Mouse (Mus musculus) liver, embryonic 13.5 days (tissue): ENCODE data around the gene Prdx6. TPM values are rescaled to one million over a fixed set of nuclear protein-coding genes. Genes with fewer than 3 reads are reported as not detected.
"Not testable (repeated sequence)": the region's sequence is repeated elsewhere in the genome, so short reads cannot be mapped to it uniquely, and the experiment has no call there.

Experiments
- ATAC-seq: fragments of 200-750 bp; cut with Nextera tagmentation; 2 replicates; pipeline ENCODE4 v1.8.0; 2017; ENCODE audit warnings: low read depth, mild to moderate bottlenecking, moderate number of reproducible peaks, moderate library complexity
- DNase-seq: peaks from one replicate; pipeline ENCODE4 v3.0.0; 2022
- H3K27ac ChIP-seq: fragments of 300-500 bp; sonication (generic); 2 replicates; pipeline ENCODE4 v1.5.1; 2015; ENCODE audit warnings: moderate library complexity, mild to moderate bottlenecking, inconsistent platforms
- H3K27me3 ChIP-seq: fragments of 300-500 bp; sonication (generic); 2 replicates; pipeline ENCODE4 v1.6.1; 2015; ENCODE audit warnings: mild to moderate bottlenecking, inconsistent platforms
- H3K36me3 ChIP-seq: fragments of 300-500 bp; sonication (generic); 2 replicates; pipeline ENCODE4 v1.6.1; 2015; ENCODE audit warnings: mild to moderate bottlenecking, inconsistent platforms
- H3K4me1 ChIP-seq: fragments of 300-500 bp; sonication (generic); replicated peaks from 2 replicates; pipeline ENCODE4 v1.6.1; 2015; ENCODE audit warnings: inconsistent platforms
- H3K4me2 ChIP-seq: fragments of 300-500 bp; sonication (generic); 2 replicates; pipeline ENCODE4 v1.6.1; 2015; ENCODE audit warnings: inconsistent platforms, mild to moderate bottlenecking, moderate library complexity
- H3K4me3 ChIP-seq: fragments of 300-500 bp; sonication (generic); replicated peaks from 2 replicates; pipeline ENCODE4 v1.5.1; 2015; ENCODE audit warnings: mild to moderate bottlenecking, inconsistent platforms
- H3K9ac ChIP-seq: fragments of 300-500 bp; sonication (generic); 2 replicates; pipeline ENCODE4 v1.6.1; 2015; ENCODE audit warnings: mild to moderate bottlenecking, inconsistent platforms
- H3K9me3 ChIP-seq: fragments of 300-500 bp; sonication (generic); replicated peaks from 2 replicates; pipeline ENCODE4 v1.6.1; 2016; ENCODE audit warnings: inconsistent platforms
- WGBS: fragments of 180-500 bp; shearing (Covaris S2); methylation state at CpG from one replicate; pipeline ENCODE4 v1.1.7; 2015; ENCODE audit not compliant: insufficient replicate concordance; 5-methylcytosine and 5-hydroxymethylcytosine counted together
- polyA plus RNA-seq: library from polyadenylated mRNA; unstranded; fragments of >200 nt; fragmentation: Nextera tagmentation; extraction: Ambion mirVana; gene quantifications from 2 replicates; pipeline ENCODE4 v1.2.1, GENCODE M21; 2015

The Prdx6 gene
- polyA plus RNA-seq, 1 experiment from 2014 or later, result 457 TPM

GRCm38 (mm10) chr1:161214465-161214864 is 36.6 kb downstream of the Prdx6 start:
- Histone ChIP-seq H3K4me2 (no peak overlapping the region), H3K27ac (no peak overlapping the region), H3K36me3 (no peaks in the 10 kb centered on the region), H3K9ac (no peak overlapping the region), H3K4me3 (no peak overlapping the region), H3K4me1 (no peaks in the 10 kb centered on the region), H3K9me3 (no peaks in the 10 kb centered on the region), H3K27me3 (no peaks in the 10 kb centered on the region)
- no peak for ATAC-seq
- DNase-seq, result peak; percentile 8
- 26% methylated on average over 4 of the region's 4 CpGs for WGBS

GRCm38 (mm10) chr1:161199856-161200255 is 51.2 kb downstream of the Prdx6 start:
- H3K9ac ChIP-seq, result no peak overlapping the region
- H3K4me1 ChIP-seq, result peaks cover 18% of the 10 kb centered on the region
- H3K27me3 ChIP-seq, result no peaks in the 10 kb centered on the region
- no peak for ATAC-seq
- no peaks in the 10 kb centered on the region for H3K36me3 ChIP-seq
- no peak overlapping the region for H3K27ac ChIP-seq
- no peaks in the 10 kb centered on the region for H3K9me3 ChIP-seq
- H3K4me3 ChIP-seq, result no peak overlapping the region
- WGBS, result 37% methylated on average over 5 of the region's 5 CpGs
- no peak for DNase-seq
- H3K4me2 ChIP-seq, result no peak overlapping the region

- H3K9me3 ChIP-seq, ATAC-seq, DNase-seq, H3K27ac ChIP-seq, H3K9ac ChIP-seq, H3K27me3 ChIP-seq, H3K36me3 ChIP-seq: not testable (repeated sequence)
- Histone ChIP-seq H3K4me3 (peak overlapping the region; percentile 60; the same call in 1 of the 2 replicates), H3K4me1 (peaks cover 18% of the 10 kb centered on the region), H3K4me2 (peak overlapping the region; percentile 75)
- 54% methylated on average over 11 of the region's 11 CpGs for WGBS
These were observed 54.7 kb downstream of the Prdx6 start for GRCm38 (mm10) chr1:161196364-161196763.

GRCm38 (mm10) chr1:161195541-161196351 is 55.3 kb downstream of the Prdx6 start:
- DNase-seq (peak; percentile 65), ATAC-seq (peak; percentile 96)
- Histone ChIP-seq H3K27me3 (peaks cover 6% of the 10 kb centered on the region; the same call in 1 of the 2 replicates), H3K4me2 (peak overlapping the region; percentile 75), H3K9ac (peak overlapping the region; percentile 73), H3K4me1 (peaks cover 18% of the 10 kb centered on the region), H3K36me3 (no peaks in the 10 kb centered on the region), H3K9me3 (no peaks in the 10 kb centered on the region), H3K4me3 (peak overlapping the region; percentile 60), H3K27ac (peak overlapping the region; percentile 9; the same call in 1 of the 2 replicates)
- WGBS, result under 1% methylated on average over 16 of the region's 16 CpGs

GRCm38 (mm10) chr1:161190253-161190910 is 60.6 kb downstream of the Prdx6 start:
- ATAC-seq (no peak), DNase-seq (no peak)
- Histone ChIP-seq H3K27ac (no peak overlapping the region), H3K36me3 (no peaks in the 10 kb centered on the region), H3K4me1 (peaks cover 10% of the 10 kb centered on the region), H3K4me3 (no peak overlapping the region), H3K9ac (no peak overlapping the region), H3K4me2 (no peak overlapping the region), H3K27me3 (peaks cover 11% of the 10 kb centered on the region), H3K9me3 (no peaks in the 10 kb centered on the region)
- 59% methylated on average over 9 of the region's 9 CpGs for WGBS

Other genes starting within 250 kb of the Prdx6 start
- gene Zbtb37, start 216.4 kb downstream of the Prdx6 start, polyA plus RNA-seq, result 2.5 and 3.2 TPM in 2 replicates
- gene Dars2, start 180.6 kb downstream of the Prdx6 start, polyA plus RNA-seq, result 40.7 and 49.0 TPM in 2 replicates
- gene Cenpl, start 180.5 kb downstream of the Prdx6 start, polyA plus RNA-seq, result 35.3 and 39.8 TPM in 2 replicates
- gene Klhl20, start 119.7 kb downstream of the Prdx6 start, polyA plus RNA-seq, result 5.7 and 7.6 TPM in 2 replicates
- gene Ankrd45, start 108.5 kb downstream of the Prdx6 start, polyA plus RNA-seq, result 0.06 TPM in 1 of 2 replicates, not detected in the other
- not detected in 2 replicates for gene Tex50, start 91.9 kb downstream of the Prdx6 start, polyA plus RNA-seq
- gene Tnfsf4, start 144.2 kb upstream of the Prdx6 start, polyA plus RNA-seq, result 0.05 TPM in 1 of 2 replicates, not detected in the other
- gene Tnfsf18, start 243.4 kb upstream of the Prdx6 start, polyA plus RNA-seq, result not detected in 2 replicates